Mouse (Mus musculus) ES-Bruce4 (cell line): ENCODE data around the gene Pus1. TPM values are rescaled to one million over a fixed set of nuclear protein-coding genes. Genes with fewer than 3 reads are reported as not detected.

Source experiments
- H3K27ac ChIP-seq: 2 replicates; pipeline ENCODE4 v1.5.1; 2012; ENCODE audit warnings: low read length, inconsistent platforms; ENCODE audit not compliant: insufficient read depth
- H3K27me3 ChIP-seq: 2 replicates; pipeline ENCODE4 v1.6.1; 2012; ENCODE audit warnings: mild to moderate bottlenecking, low read length, inconsistent platforms; ENCODE audit not compliant: control insufficient read depth, poor library complexity, insufficient read depth, severe bottlenecking
- H3K36me3 ChIP-seq: 2 replicates; pipeline ENCODE4 v1.6.1; 2012; ENCODE audit warnings: inconsistent platforms, mild to moderate bottlenecking, low read length, moderate library complexity; ENCODE audit not compliant: control insufficient read depth, poor library complexity, insufficient read depth, severe bottlenecking
- H3K4me1 ChIP-seq: one replicate; pipeline ENCODE4 v1.8.1; 2011; ENCODE audit warnings: low read length; ENCODE audit not compliant: control insufficient read depth, insufficient read depth
- H3K4me3 ChIP-seq: 2 replicates; pipeline ENCODE4 v1.5.1; 2011; ENCODE audit warnings: low read depth, mild to moderate bottlenecking, low read length
- H3K9ac ChIP-seq: 2 replicates; pipeline ENCODE4 v1.6.1; 2012; ENCODE audit warnings: low read depth, mild to moderate bottlenecking, inconsistent platforms; ENCODE audit not compliant: poor library complexity, severe bottlenecking
- H3K9me3 ChIP-seq: replicated peaks from 2 replicates; pipeline ENCODE4 v1.6.1; 2012; ENCODE audit warnings: mild to moderate bottlenecking, low read length, inconsistent platforms; ENCODE audit not compliant: control insufficient read depth, poor library complexity, insufficient read depth, severe bottlenecking
- CTCF ChIP-seq: IDR thresholded peaks from one replicate; pipeline ENCODE4 v1.8.1; 2011; ENCODE audit warnings: low read depth, low read length
- EP300 ChIP-seq: IDR thresholded peaks from 2 replicates; pipeline ENCODE4 v1.6.1; 2011; ENCODE audit warnings: low read depth, low read length; ENCODE audit not compliant: insufficient read depth
- POLR2A ChIP-seq: IDR thresholded peaks from one replicate; pipeline ENCODE4 v1.8.1; 2011; ENCODE audit warnings: low read length; ENCODE audit not compliant: insufficient read depth
- polyA plus RNA-seq: library from polyadenylated mRNA; stranded (reverse); fragments of >200 nt; gene quantifications from 2 replicates; pipeline ENCODE4 v1.2.4, GENCODE M21; 2011; ENCODE audit warnings: low read depth; ENCODE audit not compliant: missing spikeins, insufficient read depth, insufficient read length

Gene Pus1
- polyA plus RNA-seq, 1 experiment: 32.4 TPM

GRCm38 (mm10) chr5:110804012-110804743 lies 23.7 kb upstream of the Pus1 start:
- Histone ChIP-seq H3K27ac (peak overlapping the region; percentile 94), H3K4me3 (peak overlapping the region; percentile 11), H3K27me3 (no peaks in the 10 kb centered on the region), H3K36me3 (peaks cover 13% of the 10 kb centered on the region), H3K9ac (peak overlapping the region; percentile 5; the same call in 1 of the 2 replicates), H3K9me3 (no peaks in the 10 kb centered on the region), H3K4me1 (peaks cover 13% of the 10 kb centered on the region)
- TF ChIP-seq POLR2A (no peak), EP300 (peak; percentile 99)

GRCm38 (mm10) chr5:110802809-110803208 lies 22.4 kb upstream of the Pus1 start:
- H3K4me1 ChIP-seq: peaks cover 13% of the 10 kb centered on the region
- no peaks in the 10 kb centered on the region for H3K9me3 ChIP-seq
- H3K27ac ChIP-seq: peak overlapping the region; percentile 51; the same call in 1 of the 2 replicates
- peaks cover 25% of the 10 kb centered on the region for H3K36me3 ChIP-seq
- no peak overlapping the region for H3K4me3 ChIP-seq
- TF ChIP-seq CTCF (no peak), POLR2A (no peak), EP300 (no peak)
- H3K27me3 ChIP-seq: no peaks in the 10 kb centered on the region
- H3K9ac ChIP-seq: no peak overlapping the region

GRCm38 (mm10) chr5:110802186-110802585 lies 21.7 kb upstream of the Pus1 start:
- Histone ChIP-seq H3K9ac (no peak overlapping the region), H3K4me3 (no peak overlapping the region), H3K27me3 (no peaks in the 10 kb centered on the region), H3K9me3 (no peaks in the 10 kb centered on the region), H3K27ac (no peak overlapping the region), H3K36me3 (peaks cover 22% of the 10 kb centered on the region), H3K4me1 (peaks cover 13% of the 10 kb centered on the region)
- TF ChIP-seq CTCF (no peak), EP300 (no peak), POLR2A (no peak)

GRCm38 (mm10) chr5:110801036-110801624 lies 20.7 kb upstream of the Pus1 start:
- Histone ChIP-seq H3K9me3 (0 out of 2 replicates have a peak, but pooled peaks cover 1% of the 10 kb centered on the region), H3K4me1 (peaks cover 13% of the 10 kb centered on the region), H3K27me3 (no peaks in the 10 kb centered on the region), H3K9ac (no peak overlapping the region), H3K4me3 (no peak overlapping the region), H3K27ac (no peak overlapping the region), H3K36me3 (peaks cover 29% of the 10 kb centered on the region)
- no peak for TF ChIP-seq CTCF
- no peak for TF ChIP-seq EP300
- no peak for TF ChIP-seq POLR2A

- Histone ChIP-seq H3K27ac (no peak overlapping the region), H3K27me3 (no peaks in the 10 kb centered on the region), H3K9me3 (0 out of 2 replicates have a peak, but pooled peaks cover 4% of the 10 kb centered on the region), H3K4me1 (peaks cover 12% of the 10 kb centered on the region), H3K4me3 (no peak overlapping the region), H3K36me3 (peaks cover 63% of the 10 kb centered on the region), H3K9ac (no peak overlapping the region)
- TF ChIP-seq EP300 (no peak), POLR2A (no peak), CTCF (no peak)
Measured at GRCm38 (mm10) chr5:110797696-110798095, 17.2 kb upstream of the Pus1 start.

GRCm38 (mm10) chr5:110794363-110794762 lies 13.9 kb upstream of the Pus1 start:
- H3K27me3 ChIP-seq: no peaks in the 10 kb centered on the region
- 0 out of 2 replicates have a peak, but pooled peaks cover 4% of the 10 kb centered on the region for H3K9me3 ChIP-seq
- H3K9ac ChIP-seq: no peak overlapping the region
- H3K36me3 ChIP-seq: peaks cover 90% of the 10 kb centered on the region
- H3K27ac ChIP-seq: no peak overlapping the region
- H3K4me1 ChIP-seq: no peaks in the 10 kb centered on the region
- H3K4me3 ChIP-seq: no peak overlapping the region
- TF ChIP-seq POLR2A: no peak
- no peak for TF ChIP-seq EP300
- TF ChIP-seq CTCF: no peak
